Mouse (Mus musculus) activated CD4-positive, CD25-positive, alpha-beta regulatory T cell, adult 4 months (primary cell): ENCODE results near the gene Cracr2a. TPM values are rescaled to one million over a fixed set of nuclear protein-coding genes. Genes with fewer than 3 reads are reported as not detected.

Experiments
- ATAC-seq: one replicate; pipeline ENCODE4 v1.8.0; 2017
- polyA plus RNA-seq, 2 experiments: library from polyadenylated mRNA; unstranded; fragments of 100-300 nt; shearing (Covaris generic); gene quantifications; one replicate each; pipeline ENCODE4 v1.2.1; 2017

Cracr2a gene
- polyA plus RNA-seq, 2 experiments from 2014 or later, result 11.2 to 12.3 TPM

- no peak for ATAC-seq
Observed at GRCm38 (mm10) chr6:127629249-127629648, 68.1 kb downstream of the Cracr2a start.

GRCm38 (mm10) chr6:127634858-127635257, 73.7 kb downstream of the Cracr2a start:
- ATAC-seq, result no peak

- ATAC-seq, result no peak
Observed at GRCm38 (mm10) chr6:127635462-127636189, 74.5 kb downstream of the Cracr2a start.

GRCm38 (mm10) chr6:127641077-127641801, 80.1 kb downstream of the Cracr2a start:
- ATAC-seq, result no peak

GRCm38 (mm10) chr6:127655988-127656387, 94.8 kb downstream of the Cracr2a start:
- no peak for ATAC-seq

GRCm38 (mm10) chr6:127657152-127657551, 96.0 kb downstream of the Cracr2a start:
- ATAC-seq, result no peak

- no peak for ATAC-seq
Observed at GRCm38 (mm10) chr6:127659472-127659871, 98.3 kb downstream of the Cracr2a start.

GRCm38 (mm10) chr6:127659966-127660365, 98.8 kb downstream of the Cracr2a start:
- ATAC-seq, result no peak

- ATAC-seq, result no peak
Observed at GRCm38 (mm10) chr6:127661717-127662292, 100.7 kb downstream of the Cracr2a start.

GRCm38 (mm10) chr6:127663263-127663662, 102.1 kb downstream of the Cracr2a start:
- ATAC-seq, result no peak

GRCm38 (mm10) chr6:127669313-127669712, 108.2 kb downstream of the Cracr2a start:
- no peak for ATAC-seq

- ATAC-seq, result no peak
Observed at GRCm38 (mm10) chr6:127670031-127670430, 108.9 kb downstream of the Cracr2a start.

- ATAC-seq, result no peak
Observed at GRCm38 (mm10) chr6:127672071-127672470, 110.9 kb downstream of the Cracr2a start.

- ATAC-seq, result no peak
Observed at GRCm38 (mm10) chr6:127676866-127677265, 115.7 kb downstream of the Cracr2a start.

- ATAC-seq, result no peak
Observed at GRCm38 (mm10) chr6:127678320-127678719, 117.2 kb downstream of the Cracr2a start.

- no peak for ATAC-seq
Observed at GRCm38 (mm10) chr6:127678998-127679397, 117.9 kb downstream of the Cracr2a start.

GRCm38 (mm10) chr6:127680784-127681183, 119.6 kb downstream of the Cracr2a start:
- no peak for ATAC-seq

- ATAC-seq, result no peak
Observed at GRCm38 (mm10) chr6:127683561-127683960, 122.4 kb downstream of the Cracr2a start.

- no peak for ATAC-seq
Observed at GRCm38 (mm10) chr6:127684981-127685380, 123.8 kb downstream of the Cracr2a start.

- no peak for ATAC-seq
Observed at GRCm38 (mm10) chr6:127687181-127687860, 126.2 kb downstream of the Cracr2a start.

GRCm38 (mm10) chr6:127692298-127692697, 131.2 kb downstream of the Cracr2a start:
- ATAC-seq, result no peak

GRCm38 (mm10) chr6:127693681-127694080, 132.5 kb downstream of the Cracr2a start:
- ATAC-seq, result no peak
